Mouse (Mus musculus) myocyte (in vitro differentiated cells): ENCODE results near the gene Dhx15.

Experiments
- CEBPB ChIP-seq: IDR thresholded peaks from 2 replicates; pipeline ENCODE4 v1.6.1; 2011; ENCODE audit warnings: mild to moderate bottlenecking, moderate library complexity; ENCODE audit not compliant: poor library complexity, insufficient read depth, severe bottlenecking
- E2F4 ChIP-seq: IDR thresholded peaks from one replicate; pipeline ENCODE4 v1.6.1; 2011; ENCODE audit warnings: mild to moderate bottlenecking, control low read depth, moderate library complexity; ENCODE audit not compliant: insufficient read depth
- MAX ChIP-seq: IDR thresholded peaks from one replicate; pipeline ENCODE4 v1.6.1; 2011; ENCODE audit warnings: low read depth, mild to moderate bottlenecking, control low read depth
- POLR2A ChIP-seq: IDR thresholded peaks from one replicate; pipeline ENCODE4 v1.6.1; 2011; ENCODE audit warnings: low read depth, mild to moderate bottlenecking, control low read depth, moderate library complexity; ENCODE audit not compliant: insufficient read length
- POLR2AphosphoS2 ChIP-seq: IDR thresholded peaks from one replicate; pipeline ENCODE4 v1.6.1; 2011; ENCODE audit warnings: low read depth, control low read depth; ENCODE audit not compliant: insufficient read length
- TCF12 ChIP-seq: IDR thresholded peaks from one replicate; pipeline ENCODE4 v1.6.1; 2011; ENCODE audit warnings: mild to moderate bottlenecking, control low read depth; ENCODE audit not compliant: poor library complexity, insufficient read depth, severe bottlenecking

GRCm38 (mm10) chr5:52122146-52122545, 68.2 kb downstream of the Dhx15 start:
- no peak for TF ChIP-seq POLR2A
- TF ChIP-seq E2F4 = no peak
- TF ChIP-seq MAX = no peak
- no peak for TF ChIP-seq CEBPB
- no peak for TF ChIP-seq POLR2AphosphoS2
- no peak for TF ChIP-seq TCF12
